Mouse (Mus musculus) layer of hippocampus, adult 2 months (tissue): Measurements from ENCODE around the gene Unc5c. TPM values are rescaled to one million over a fixed set of nuclear protein-coding genes. Genes with fewer than 3 reads are reported as not detected.

Source experiments
- DNase-seq, 2 experiments: peaks; one replicate each; pipeline ENCODE4 v3.0.0; 2022; ENCODE audit warnings: low spot score in 2 of 2
- H3K27ac ChIP-seq: fragments of 200-600 bp; 2 replicates; pipeline ENCODE4 v1.8.1; 2022
- H3K4me3 ChIP-seq: fragments of 200-600 bp; 2 replicates; pipeline ENCODE4 v1.8.1; 2022; ENCODE audit warnings: mild to moderate bottlenecking
- CTCF ChIP-seq: fragments of 200-600 bp; conservative IDR thresholded peaks from 2 replicates; pipeline ENCODE4 v1.8.1; 2022; ENCODE audit warnings: antibody characterized with exemption, mild to moderate bottlenecking, moderate library complexity
- total RNA-seq, 2 experiments: library from RNA; stranded (reverse); gene quantifications; 2 replicates each; pipeline ENCODE4 v1.2.3; 2021

The Unc5c gene
- total RNA-seq, 2 experiments from 2014 or later = 45.5 to 45.8 TPM

DNA sequence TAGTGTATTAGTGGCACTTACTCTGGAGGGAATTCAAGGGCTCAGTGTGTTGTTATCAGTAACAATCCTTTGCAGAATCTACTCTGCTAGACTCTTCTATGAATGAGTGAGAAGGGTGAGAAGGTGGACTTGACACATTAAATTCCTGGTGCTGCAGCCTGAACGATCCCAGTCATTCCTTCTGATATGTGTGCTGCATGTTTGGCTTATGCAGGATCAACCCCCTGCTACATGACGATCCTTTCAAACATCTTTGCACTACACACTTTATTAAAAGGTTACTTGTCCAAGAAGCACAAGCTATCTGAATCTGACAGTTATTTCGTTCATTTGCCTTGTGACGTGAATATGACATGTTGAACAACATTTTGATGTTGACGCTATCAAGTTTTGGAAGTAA is 129.1 kb downstream of the Unc5c start:
- H3K27ac ChIP-seq = peak overlapping the region; percentile 73; the same call in 1 of the 2 replicates
- no peak overlapping the region for H3K4me3 ChIP-seq
- no peak for DNase-seq
- TF ChIP-seq CTCF = no peak

GRCm38 (mm10) chr3:141595073-141595472 is 130.1 kb downstream of the Unc5c start:
- peak; percentile 26; the same call in 1 of the 2 replicates for TF ChIP-seq CTCF
- DNase-seq = no peak
- Histone ChIP-seq H3K4me3 (no peak overlapping the region), H3K27ac (no peak overlapping the region)

DNA sequence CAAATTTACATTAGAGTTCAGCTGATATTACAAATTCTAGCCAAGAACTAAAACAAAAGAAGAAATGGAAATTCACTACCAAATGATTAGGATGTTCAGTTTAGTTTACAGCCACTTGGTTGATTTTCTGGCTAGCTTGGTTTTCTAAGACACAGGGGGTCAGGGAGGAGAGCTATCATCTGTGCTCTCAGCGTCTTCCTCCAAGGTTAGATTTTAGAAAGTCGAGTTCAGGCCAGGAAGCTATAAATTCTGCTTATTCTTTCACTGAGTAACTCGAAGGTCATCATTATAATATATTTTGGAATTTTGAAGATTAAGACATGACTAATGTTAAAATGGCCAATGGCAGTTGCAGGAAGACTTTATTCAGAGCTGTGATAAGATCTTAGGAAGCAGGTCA is 131.4 kb downstream of the Unc5c start:
- no peak for DNase-seq
- no peak for TF ChIP-seq CTCF
- Histone ChIP-seq H3K27ac (peak overlapping the region; percentile 43; the same call in 1 of the 2 replicates), H3K4me3 (no peak overlapping the region)

GRCm38 (mm10) chr3:141596881-141597280 is 131.9 kb downstream of the Unc5c start:
- Histone ChIP-seq H3K27ac (peak overlapping the region; percentile 43; the same call in 1 of the 2 replicates), H3K4me3 (no peak overlapping the region)
- DNase-seq = no peak
- no peak for TF ChIP-seq CTCF

GRCm38 (mm10) chr3:141597974-141598373 is 133.0 kb downstream of the Unc5c start:
- DNase-seq = no peak
- H3K27ac ChIP-seq = no peak overlapping the region
- no peak overlapping the region for H3K4me3 ChIP-seq
- TF ChIP-seq CTCF = no peak

DNA sequence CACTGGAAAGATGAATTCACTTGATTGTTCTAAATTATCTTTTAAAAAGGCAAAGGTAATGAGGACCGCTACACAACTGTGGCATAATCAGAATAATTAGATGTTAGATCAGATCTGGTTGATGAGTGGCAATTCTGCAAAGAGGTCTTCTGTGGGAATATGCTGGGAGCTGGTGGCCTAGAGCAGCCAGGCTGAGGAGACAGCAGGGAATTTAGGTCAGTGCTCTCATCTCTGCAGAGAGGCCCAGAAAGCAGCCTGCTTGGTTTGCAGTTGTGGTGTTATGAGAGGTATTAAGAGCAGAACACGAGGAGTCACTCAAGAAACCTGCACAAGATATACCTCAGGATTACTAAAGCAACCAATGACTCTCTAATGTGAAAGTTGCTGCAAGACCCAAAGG is 133.9 kb downstream of the Unc5c start:
- H3K4me3 ChIP-seq = no peak overlapping the region
- no peak for DNase-seq
- no peak overlapping the region for H3K27ac ChIP-seq
- no peak for TF ChIP-seq CTCF

DNA sequence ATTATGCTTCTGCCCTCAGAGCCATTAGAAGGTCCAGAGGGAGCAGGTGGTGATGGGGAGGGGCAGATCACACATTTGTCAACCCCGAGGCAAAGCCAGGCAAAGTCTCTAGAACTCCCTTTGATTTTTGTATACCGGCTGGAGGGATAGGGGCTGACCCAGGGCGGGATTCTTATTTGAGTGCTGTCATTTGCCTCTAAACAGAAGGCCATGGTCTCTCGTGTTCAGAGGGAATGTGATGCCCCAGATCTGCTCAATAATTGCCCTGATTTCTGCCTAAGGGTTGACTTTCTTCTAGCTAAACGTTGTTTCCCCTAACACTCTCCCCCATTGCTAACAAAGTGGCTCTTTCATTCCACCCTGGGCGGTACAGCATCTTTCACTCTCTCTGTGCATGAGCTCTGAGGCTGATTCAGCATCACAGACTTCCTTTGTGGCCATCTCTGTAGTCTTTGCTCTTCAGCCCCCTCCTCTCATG is 136.1 kb downstream of the Unc5c start:
- DNase-seq = no peak
- Histone ChIP-seq H3K27ac (peak overlapping the region; percentile 75), H3K4me3 (no peak overlapping the region)
- TF ChIP-seq CTCF = no peak

DNA sequence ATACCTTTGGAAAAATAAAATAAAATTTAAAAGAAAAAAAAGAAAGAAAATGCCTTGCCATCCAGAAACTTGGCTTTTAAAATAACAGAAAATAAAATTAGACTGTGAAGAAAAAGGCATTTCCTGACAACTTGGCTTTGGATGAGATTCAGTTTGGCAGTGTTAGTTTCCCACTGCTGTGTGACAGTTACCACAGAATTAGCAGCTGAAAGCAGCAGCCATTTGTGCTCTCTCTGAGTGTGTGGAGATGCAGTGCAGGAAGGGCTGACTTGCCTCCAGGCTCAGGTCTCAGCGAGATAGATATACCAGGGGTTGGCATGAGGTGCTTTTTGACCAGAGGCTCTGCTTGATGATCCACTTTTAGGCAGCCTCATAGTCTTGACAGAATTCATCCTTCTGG is 151.7 kb downstream of the Unc5c start:
- Histone ChIP-seq H3K27ac (peak overlapping the region; percentile 28; the same call in 1 of the 2 replicates), H3K4me3 (no peak overlapping the region)
- no peak for TF ChIP-seq CTCF
- no peak for DNase-seq

DNA sequence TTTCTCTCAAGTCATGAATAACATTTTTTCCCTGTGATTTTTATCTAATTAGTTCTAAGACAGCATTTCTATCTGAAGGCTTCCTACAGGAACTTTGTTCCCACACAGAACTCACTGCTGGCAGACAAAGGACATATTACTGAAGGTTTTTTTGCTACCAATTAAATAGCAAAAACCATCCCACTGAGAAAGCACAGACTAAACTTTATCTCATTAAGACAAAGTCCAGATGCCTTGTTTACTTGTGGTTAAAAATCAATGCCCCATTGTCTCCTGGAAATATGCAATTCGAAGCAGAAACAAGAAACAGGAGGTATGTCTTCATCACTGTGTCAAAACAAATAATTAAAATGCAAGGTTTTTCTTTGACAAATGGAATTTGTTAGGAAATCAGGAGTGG is 153.7 kb downstream of the Unc5c start:
- no peak for DNase-seq
- Histone ChIP-seq H3K4me3 (no peak overlapping the region), H3K27ac (peak overlapping the region; percentile 32; the same call in 1 of the 2 replicates)
- no peak for TF ChIP-seq CTCF

DNA sequence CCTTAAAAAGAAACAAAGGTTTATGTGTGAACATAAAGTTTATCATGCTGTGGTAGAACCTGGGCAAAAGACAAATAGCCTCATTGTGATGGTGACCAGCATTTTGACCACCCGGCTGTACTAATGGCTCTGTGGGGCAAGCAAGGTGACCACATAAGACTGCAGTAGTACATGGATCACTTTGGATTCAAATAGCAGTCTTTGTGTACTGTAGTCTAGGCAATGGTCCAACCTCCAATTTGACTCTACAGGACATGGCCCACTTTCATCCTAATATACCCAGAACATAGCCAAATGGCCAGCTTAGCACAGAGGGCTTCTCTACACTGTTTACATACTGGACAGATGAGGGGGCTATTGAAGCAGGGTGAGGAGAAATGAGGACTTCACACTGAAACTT is 156.5 kb downstream of the Unc5c start:
- 0 out of 2 replicates have a peak, but pooled peaks have one; percentile 9 for TF ChIP-seq CTCF
- no peak for DNase-seq
- H3K27ac ChIP-seq = no peak overlapping the region; the same call in 1 of the 2 replicates
- H3K4me3 ChIP-seq = no peak overlapping the region

GRCm38 (mm10) chr3:141626935-141627638 is 162.1 kb downstream of the Unc5c start:
- Histone ChIP-seq H3K4me3 (no peak overlapping the region), H3K27ac (peak overlapping the region; percentile 49)
- DNase-seq = no peak
- no peak for TF ChIP-seq CTCF

DNA sequence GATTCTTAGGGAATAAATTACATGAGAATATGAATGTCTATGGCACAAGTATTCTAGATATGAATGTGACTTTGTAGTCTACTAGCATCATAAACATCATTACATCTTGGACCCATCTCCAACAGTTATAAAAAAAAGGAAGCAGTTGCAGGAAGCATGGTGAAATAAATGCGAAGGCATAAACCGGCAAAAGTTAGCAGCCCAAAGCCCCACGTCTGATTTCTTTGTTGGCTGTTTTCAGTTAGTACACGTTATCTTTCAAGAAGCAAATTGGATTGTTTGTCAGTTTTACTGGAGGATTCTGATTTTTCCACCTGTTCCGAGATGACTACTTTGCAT is 162.6 kb downstream of the Unc5c start:
- Histone ChIP-seq H3K4me3 (no peak overlapping the region), H3K27ac (peak overlapping the region; percentile 49; the same call in 1 of the 2 replicates)
- DNase-seq = no peak
- no peak for TF ChIP-seq CTCF

GRCm38 (mm10) chr3:141629431-141629830 is 164.4 kb downstream of the Unc5c start:
- TF ChIP-seq CTCF = no peak
- no peak overlapping the region for H3K27ac ChIP-seq
- DNase-seq = no peak
- no peak overlapping the region for H3K4me3 ChIP-seq

DNA sequence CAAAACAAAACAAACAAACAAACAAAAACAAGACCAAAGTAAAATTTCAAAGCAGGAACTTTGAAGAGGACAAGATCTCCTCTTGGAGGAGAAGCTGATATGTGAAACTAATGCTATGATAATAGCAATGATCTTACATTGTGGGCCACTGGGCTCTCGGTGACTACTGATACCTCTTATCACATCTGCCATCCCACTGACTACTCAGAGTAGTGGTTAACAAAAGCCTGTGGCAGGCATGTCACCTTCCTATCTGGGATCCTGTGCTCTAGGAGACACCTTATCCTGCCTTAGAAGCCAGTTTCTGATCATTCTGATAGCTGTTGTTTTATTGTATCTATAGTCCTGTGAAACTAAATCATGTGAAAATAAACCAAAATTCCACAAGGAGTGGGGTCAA is 172.9 kb downstream of the Unc5c start:
- H3K4me3 ChIP-seq = no peak overlapping the region
- H3K27ac ChIP-seq = no peak overlapping the region
- DNase-seq = no peak
- TF ChIP-seq CTCF = no peak
